Mouse (Mus musculus) layer of hippocampus, adult 6 months (tissue): Measurements from ENCODE around the gene Olfr1450. TPM values are rescaled to one million over a fixed set of nuclear protein-coding genes. Genes with fewer than 3 reads are reported as not detected.

Experiments
- long read RNA-seq, 2 experiments: library from polyadenylated mRNA; unstranded; transcript quantifications; one replicate each; pipeline ENCODE4 v2.0.0; 2019 to 2020
- polyA plus RNA-seq: library from polyadenylated mRNA; unstranded; fragments of <200 nt; fragmentation: Nextera tagmentation; gene quantifications from 2 replicates; pipeline ENCODE4 v1.2.3, GENCODE M21; 2021

The Olfr1450 gene
- not detected in 2 replicates for polyA plus RNA-seq
- long read RNA-seq, experiment 1, result 0 reads
- long read RNA-seq, experiment 2, result 0 reads

GRCm38 (mm10) chr19:12949958-12950357, at the start of gene Olfr1450:
Olfr1450 (plus strand) TSS chr19:12950258.

GRCm38 (mm10) chr19:12903643-12904042, 46.4 kb upstream of the Olfr1450 start, which contains the start of gene Olfr1447:
Olfr1447 (minus strand) TSS chr19:12903743.

GRCm38 (mm10) chr19:12924319-12924718, 25.7 kb upstream of the Olfr1450 start, which contains the start of gene Olfr1448:
Olfr1448 (minus strand) TSS chr19:12924419.

GRCm38 (mm10) chr19:12930540-12930939, 19.5 kb upstream of the Olfr1450 start, which contains the start of gene Olfr1449:
Olfr1449 (plus strand) TSS chr19:12930840.

GRCm38 (mm10) chr19:12994714-12995113, 44.7 kb downstream of the Olfr1450 start, which contains the start of gene Olfr1451:
Olfr1451 (plus strand) TSS chr19:12995014.

Other genes starting within 250 kb of the Olfr1450 start
- 2.7 and 2.9 TPM in 2 replicates for gene Cntf, start 184.6 kb upstream of the Olfr1450 start, polyA plus RNA-seq
- 5.2 and 5.3 TPM in 2 replicates for gene Zfp91, start 154.1 kb upstream of the Olfr1450 start, polyA plus RNA-seq
- gene Lpxn, start 154.1 kb upstream of the Olfr1450 start, polyA plus RNA-seq, result 2.1 and 2.2 TPM in 2 replicates
- gene Gm5244, start 103.6 kb upstream of the Olfr1450 start, polyA plus RNA-seq, result not detected in 2 replicates
- not detected in 2 replicates for gene Olfr1444, start 93.0 kb upstream of the Olfr1450 start, polyA plus RNA-seq
- not detected in 2 replicates for gene Olfr1445, start 66.4 kb upstream of the Olfr1450 start, polyA plus RNA-seq
- gene Olfr1446, start 56.7 kb upstream of the Olfr1450 start, polyA plus RNA-seq, result not detected in 2 replicates
- not detected in 2 replicates for gene Olfr1447, start 46.5 kb upstream of the Olfr1450 start, polyA plus RNA-seq
- not detected in 2 replicates for gene Olfr1448, start 25.8 kb upstream of the Olfr1450 start, polyA plus RNA-seq
- not detected in 2 replicates for gene Olfr1449, start 19.4 kb upstream of the Olfr1450 start, polyA plus RNA-seq
- not detected in 2 replicates for gene Olfr1451, start 44.8 kb downstream of the Olfr1450 start, polyA plus RNA-seq
- gene Olfr1453, start 78.1 kb downstream of the Olfr1450 start, polyA plus RNA-seq, result not detected in 2 replicates
- not detected in 2 replicates for gene Olfr1454, start 110.4 kb downstream of the Olfr1450 start, polyA plus RNA-seq
- not detected in 2 replicates for gene Olfr1457, start 147.6 kb downstream of the Olfr1450 start, polyA plus RNA-seq
- not detected in 2 replicates for gene Olfr1458, start 156.5 kb downstream of the Olfr1450 start, polyA plus RNA-seq
- not detected in 2 replicates for gene Olfr1459, start 199.3 kb downstream of the Olfr1450 start, polyA plus RNA-seq
- not detected in 2 replicates for gene Olfr1461, start 212.7 kb downstream of the Olfr1450 start, polyA plus RNA-seq
- gene Olfr1462, start 235.5 kb downstream of the Olfr1450 start, polyA plus RNA-seq, result not detected in 2 replicates